Mouse (Mus musculus) frontal cortex, postnatal 14 days (tissue): ENCODE data around the gene Lbh.

Experiments
- DNase-seq, 2 experiments: peaks; one replicate each; pipeline ENCODE4 v3.0.0; 2022; ENCODE audit warnings: low spot score in 2 of 2

Lbh gene

GRCm38 (mm10) chr17:72911283-72911682 lies 6.8 kb upstream of the Lbh start:
- no peak for DNase-seq

GRCm38 (mm10) chr17:72911751-72912150 lies 6.4 kb upstream of the Lbh start:
- no peak for DNase-seq

DNA sequence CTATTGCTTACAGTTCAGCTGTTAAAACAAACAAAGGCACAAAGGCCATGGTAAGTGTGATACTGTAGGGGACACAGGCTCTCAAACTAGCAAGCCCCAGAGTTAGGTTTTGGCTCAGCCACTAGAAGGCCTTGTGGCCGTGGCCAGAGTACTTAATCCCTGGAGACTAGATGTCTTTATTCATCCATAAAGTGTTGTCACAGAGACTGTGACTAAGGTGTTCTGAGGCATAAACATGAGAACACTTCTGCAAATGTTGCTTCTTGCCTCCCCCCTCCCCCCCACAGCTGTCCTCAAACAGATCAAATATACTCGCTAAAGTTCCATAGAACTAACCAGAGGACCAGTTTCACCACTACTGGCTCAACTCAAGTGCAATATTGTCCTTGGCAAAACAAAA lies 4.0 kb upstream of the Lbh start:
- no peak for DNase-seq

- peak; percentile 57 to 68 for DNase-seq
Observed at GRCm38 (mm10) chr17:72917241-72918030, 669 bp upstream of the Lbh start.

- peak in 1 of 2 experiments; percentile 32 for DNase-seq
Observed at GRCm38 (mm10) chr17:72918571-72919541, 751 bp downstream of the Lbh start.

GRCm38 (mm10) chr17:72919641-72920040 lies 1.5 kb downstream of the Lbh start:
- DNase-seq: no peak

DNA sequence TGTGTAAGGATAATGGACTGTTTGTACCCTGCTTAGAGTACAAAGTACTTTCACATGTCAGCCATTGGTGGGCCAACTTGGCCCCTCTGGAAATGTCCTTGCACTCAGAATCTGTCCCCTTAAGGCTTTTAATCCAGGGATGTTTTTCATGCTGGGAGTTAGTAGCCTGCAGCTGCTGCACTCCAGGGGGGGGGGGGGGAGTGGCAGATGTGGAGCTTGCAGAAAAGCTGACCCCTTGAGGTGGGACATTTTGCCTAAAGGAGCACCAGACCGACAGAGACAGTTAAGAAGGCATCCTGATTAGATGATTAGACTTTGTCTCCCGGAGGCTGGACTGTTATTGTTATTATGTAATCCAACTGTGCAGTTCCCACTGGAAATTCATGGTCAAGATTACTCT lies 2.3 kb downstream of the Lbh start:
- no peak for DNase-seq

- DNase-seq: no peak
Observed at GRCm38 (mm10) chr17:72920971-72921370, 2.9 kb downstream of the Lbh start.

DNA sequence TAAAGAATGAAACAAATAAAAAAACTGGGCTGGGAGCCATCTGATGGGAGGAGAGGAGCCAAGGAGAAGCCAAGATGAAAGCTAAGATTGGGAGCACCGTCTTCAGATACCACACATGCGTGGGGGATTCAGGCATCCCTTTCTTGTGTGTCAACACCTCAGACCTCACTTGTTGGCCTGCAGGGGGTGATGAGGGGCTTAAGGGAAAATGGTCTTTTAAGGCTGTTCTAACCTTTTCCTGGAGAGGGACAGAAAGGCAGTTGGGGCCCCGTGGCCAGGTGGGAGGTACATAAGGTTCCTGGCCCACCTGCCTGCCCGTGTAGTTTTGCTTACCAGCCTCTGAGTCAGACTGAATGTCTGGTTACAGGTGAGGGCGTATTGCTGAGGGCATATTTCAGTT lies 4.1 kb downstream of the Lbh start:
- no peak for DNase-seq

- no peak for DNase-seq
Observed at GRCm38 (mm10) chr17:72923283-72923682, 5.2 kb downstream of the Lbh start.

- peak in 1 of 2 experiments; percentile 56 for DNase-seq
Observed at GRCm38 (mm10) chr17:72924295-72924694, 6.2 kb downstream of the Lbh start.

DNA sequence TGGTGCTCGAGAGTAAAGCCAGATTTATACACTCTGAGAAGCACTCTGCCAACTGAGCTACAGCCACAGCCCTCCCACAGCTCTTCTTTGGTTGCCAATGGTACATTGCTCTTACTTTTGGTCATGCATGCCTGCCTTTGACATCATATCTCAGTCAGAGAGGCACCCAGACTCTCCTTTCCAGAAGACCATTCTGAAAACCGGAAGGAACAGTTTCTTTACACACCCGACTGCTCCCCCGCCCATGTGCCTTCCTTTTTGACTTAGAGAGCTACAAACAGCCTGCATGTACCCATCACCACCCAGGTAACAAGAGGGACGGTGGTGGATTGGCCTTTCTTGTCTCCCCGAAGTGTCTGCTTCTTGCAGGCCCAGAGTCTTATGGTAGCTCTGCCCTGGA lies 7.0 kb downstream of the Lbh start:
- DNase-seq: no peak

DNA sequence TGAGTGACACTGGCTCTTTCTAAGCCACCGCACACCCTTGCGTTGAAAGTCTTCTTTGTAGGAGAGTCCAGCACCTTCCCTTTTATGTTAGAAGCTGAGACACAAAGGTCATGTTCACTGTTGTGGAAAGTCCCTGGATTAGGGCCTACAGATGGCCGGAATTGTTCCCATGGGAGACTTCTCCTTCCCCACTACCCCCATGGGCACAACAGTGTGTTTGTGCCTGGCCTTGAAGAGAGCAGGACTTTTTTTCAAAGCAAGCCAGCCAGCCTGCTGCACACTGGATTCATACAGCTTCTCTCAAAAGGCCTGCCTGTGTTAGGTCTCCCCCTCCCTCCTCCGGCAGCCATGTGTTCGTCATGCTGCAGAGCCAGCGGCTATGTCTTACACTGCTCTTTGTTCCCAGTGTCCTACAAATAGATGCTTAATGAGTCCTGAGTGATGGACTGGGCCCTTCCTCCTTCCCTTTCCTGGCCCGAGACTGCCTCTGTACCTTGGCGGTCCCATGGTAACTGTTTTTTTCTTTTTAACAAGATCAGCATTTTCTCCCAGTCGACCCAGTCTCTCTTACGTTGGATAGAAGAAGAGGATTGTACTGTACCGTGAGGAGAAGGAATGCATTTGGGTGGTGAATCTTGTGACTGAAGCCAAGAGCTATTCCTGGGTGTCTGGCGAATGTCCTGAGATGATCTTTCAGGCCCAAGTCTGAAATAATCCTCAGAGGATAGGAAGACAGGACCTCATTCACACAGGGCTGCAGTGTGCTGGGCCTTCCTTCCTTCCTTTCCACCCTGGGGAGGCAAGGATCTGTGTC lies 7.9 kb downstream of the Lbh start:
- DNase-seq: peak; percentile 55 to 80

- DNase-seq: no peak
Observed at GRCm38 (mm10) chr17:72926994-72927393, 8.9 kb downstream of the Lbh start.

DNA sequence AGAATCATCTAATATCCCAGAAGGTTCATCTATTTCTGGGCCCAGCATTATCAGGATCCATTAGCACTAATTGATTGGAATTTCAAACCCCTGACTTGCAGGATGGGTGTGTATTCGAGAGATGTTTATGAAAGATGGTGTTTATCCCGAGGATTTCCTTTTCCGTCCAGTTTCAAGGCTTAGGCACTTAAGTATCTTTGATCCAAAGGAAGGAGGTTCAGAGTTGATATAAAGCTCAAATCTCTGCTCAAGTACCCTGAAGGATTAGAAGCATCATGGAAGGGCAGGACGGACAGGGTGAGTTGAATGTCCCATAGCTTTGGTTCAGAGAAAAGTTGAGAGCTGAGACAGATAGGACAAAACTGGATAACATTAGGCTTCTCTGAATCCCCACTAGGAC lies 15.0 kb downstream of the Lbh start:
- no peak for DNase-seq

DNA sequence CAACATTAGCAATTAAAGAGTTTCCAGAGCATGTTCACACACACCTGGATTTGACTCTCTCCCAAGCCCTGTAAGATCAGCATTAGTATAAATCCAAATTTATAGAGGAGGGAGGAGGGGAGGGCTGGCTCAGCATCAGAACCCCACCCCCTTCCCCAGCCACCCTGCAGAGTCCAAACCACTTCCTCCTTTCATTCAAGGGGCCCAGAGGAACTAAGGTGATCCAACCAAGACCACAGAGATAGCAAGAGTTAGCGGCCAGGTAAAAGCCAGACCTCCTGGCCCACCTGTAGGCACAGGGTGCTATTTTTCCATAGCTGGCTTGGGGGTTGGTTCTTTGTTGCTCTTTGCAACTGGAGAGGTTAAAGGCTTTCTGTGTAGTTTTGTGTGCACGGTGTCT lies 16.0 kb downstream of the Lbh start:
- no peak for DNase-seq

DNA sequence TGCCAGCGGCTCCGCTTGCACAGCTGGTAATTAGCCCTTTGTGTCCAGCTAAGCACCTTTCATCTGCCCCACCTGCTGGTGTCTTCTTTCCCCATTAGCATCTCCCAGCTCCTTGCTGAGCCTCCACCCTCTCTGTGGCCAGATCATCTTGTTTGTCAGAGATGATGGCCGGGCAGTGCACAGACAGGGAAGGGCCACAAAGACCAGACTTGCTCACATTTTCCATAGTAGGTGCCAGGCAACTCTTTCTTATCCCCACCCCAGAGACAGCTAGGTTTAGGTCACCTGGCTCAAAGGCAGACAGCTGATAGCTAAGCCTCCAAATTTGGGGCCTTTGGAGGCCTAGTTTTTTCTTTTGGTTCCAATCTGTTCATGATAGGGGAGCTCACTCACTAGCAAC lies 16.5 kb downstream of the Lbh start:
- no peak for DNase-seq

GRCm38 (mm10) chr17:72935921-72936320 lies 17.8 kb downstream of the Lbh start:
- no peak for DNase-seq

GRCm38 (mm10) chr17:72936336-72936735 lies 18.2 kb downstream of the Lbh start:
- no peak for DNase-seq

DNA sequence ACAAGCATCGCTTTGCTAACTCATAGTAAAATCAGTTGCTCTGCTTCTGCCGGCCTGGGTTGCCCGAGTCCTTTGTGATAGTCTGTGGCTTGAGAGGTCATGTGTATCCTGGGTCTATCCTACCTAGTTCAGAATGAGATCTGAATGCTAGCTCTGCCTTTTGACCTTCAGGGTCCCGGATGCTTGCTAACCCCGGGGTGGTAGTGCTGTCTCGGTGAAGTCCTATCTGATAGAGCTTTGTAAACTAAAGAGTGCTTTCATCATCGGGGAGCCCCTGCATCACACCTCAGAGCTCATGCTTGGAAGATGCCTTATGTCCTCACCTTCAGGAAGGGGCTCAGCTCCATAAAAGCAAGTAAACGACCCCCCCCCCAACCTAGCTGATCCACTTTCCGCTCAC lies 19.1 kb downstream of the Lbh start:
- no peak for DNase-seq

DNA sequence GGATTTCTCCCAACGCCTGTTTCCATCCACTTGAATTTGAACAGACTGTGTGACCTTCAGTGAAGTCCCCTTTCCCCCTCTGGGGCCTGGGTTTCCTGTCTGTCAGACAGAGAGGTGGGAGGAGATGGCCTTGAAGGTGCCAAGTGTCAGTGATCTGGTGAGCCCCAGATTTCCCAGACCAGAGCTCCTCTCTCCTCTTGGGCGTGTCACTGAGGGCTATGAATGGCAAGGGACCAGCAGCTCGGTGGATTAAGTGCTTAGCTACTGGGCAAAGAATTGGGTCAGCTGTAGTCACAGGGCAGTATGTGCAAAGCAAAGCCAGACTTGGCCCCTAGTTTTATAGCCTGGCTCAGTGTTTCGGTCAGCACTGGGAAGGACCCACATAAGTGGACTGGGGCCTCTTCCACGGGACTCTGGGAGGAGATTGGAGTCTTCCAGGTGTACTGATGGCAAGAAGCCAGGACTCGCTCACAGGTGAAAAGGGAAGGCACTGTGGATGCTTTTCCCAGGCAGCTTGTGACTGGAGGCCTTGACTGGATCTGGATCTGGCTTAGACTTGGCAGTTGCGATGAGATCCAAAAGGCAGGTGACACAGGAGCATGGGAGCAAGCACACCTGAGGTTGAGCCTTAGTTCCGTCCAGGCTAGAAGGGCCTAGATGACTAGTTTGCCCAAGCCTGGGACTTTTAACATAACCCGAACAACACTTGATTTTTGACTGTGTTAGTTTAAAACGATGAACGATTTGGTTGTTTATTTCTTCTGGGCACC lies 20.1 kb downstream of the Lbh start:
- DNase-seq: no peak
